Mouse (Mus musculus): ENCODE data around the gene Kctd11. TPM values are rescaled to one million over a fixed set of nuclear protein-coding genes. Genes with fewer than 3 reads are reported as not detected.

The Kctd11 gene
- polyA plus RNA-seq, 2 experiments = 5.1 to 6.5 TPM

- WGBS = 50% methylated on average over 15 of the region's 15 CpGs
- Histone ChIP-seq H3K4me2 (replicated peaks; ENCODE audit: low read depth, low read length, severe bottlenecking) (peak overlapping the region; percentile 79), H3K27ac (replicated peaks; ENCODE audit: low read depth, low read length) (no peak overlapping the region), H3K36me3 (ENCODE audit: control insufficient read depth, insufficient read depth, low read length) (no peaks in the 10 kb centered on the region), H3K27me3 (ENCODE audit: control insufficient read depth, insufficient read depth, low read length) (no peaks in the 10 kb centered on the region), H3K9me3 (ENCODE audit: control insufficient read depth, low read length) (no peaks in the 10 kb centered on the region), H3K4me3 (replicated peaks; ENCODE audit: low read length) (peak overlapping the region; percentile 46), H3K4me1 (ENCODE audit: control insufficient read depth, insufficient read depth, low read length) (peaks cover 26% of the 10 kb centered on the region), H3K9ac (ENCODE audit: low read depth, low read length, severe bottlenecking) (0 out of 2 replicates have a peak overlapping the region, but pooled peaks have one; percentile 67)
- no peak for ATAC-seq (ENCODE audit: low FRiP score, low read depth)
- DNase-seq (ENCODE audit: low spot score) = no peak
- TF ChIP-seq POLR2A (IDR thresholded peaks at IDR 0.05; ENCODE audit: borderline replicate concordance, extremely low read depth, insufficient read depth, insufficient read length) = no peak
Measured at GRCm38 (mm10) chr11:69879711-69880110, 1.5 kb downstream of the Kctd11 start.

GRCm38 (mm10) chr11:69878952-69879351 is 2.3 kb downstream of the Kctd11 start:
- H3K9ac ChIP-seq (ENCODE audit: low read depth, low read length, severe bottlenecking) = no peak overlapping the region
- ATAC-seq (ENCODE audit: low FRiP score, low read depth) = no peak

GRCm38 (mm10) chr11:69878399-69878798 is 2.8 kb downstream of the Kctd11 start:
- H3K27me3 ChIP-seq (ENCODE audit: control insufficient read depth, insufficient read depth, low read length) = no peaks in the 10 kb centered on the region

More at GRCm38 (mm10) chr11:69878952-69879351, 2.3 kb downstream of the Kctd11 start:
- Histone ChIP-seq H3K4me3 (replicated peaks; ENCODE audit: low read length) (peak overlapping the region; percentile 46; the same call in 1 of the 2 replicates), H3K9me3 (ENCODE audit: control insufficient read depth, low read length) (no peaks in the 10 kb centered on the region), H3K27ac (replicated peaks; ENCODE audit: low read depth, low read length) (no peak overlapping the region), H3K4me1 (ENCODE audit: control insufficient read depth, insufficient read depth, low read length) (peaks cover 26% of the 10 kb centered on the region), H3K36me3 (ENCODE audit: control insufficient read depth, insufficient read depth, low read length) (no peaks in the 10 kb centered on the region), H3K4me2 (replicated peaks; ENCODE audit: low read depth, low read length, severe bottlenecking) (peak overlapping the region; percentile 79; the same call in 1 of the 2 replicates), H3K27me3 (ENCODE audit: control insufficient read depth, insufficient read depth, low read length) (no peaks in the 10 kb centered on the region)
- 92% methylated on average over 6 of the region's 6 CpGs for WGBS
- no peak for TF ChIP-seq POLR2A (IDR thresholded peaks at IDR 0.05; ENCODE audit: borderline replicate concordance, extremely low read depth, insufficient read depth, insufficient read length)
- DNase-seq (ENCODE audit: low spot score) = no peak

GRCm38 (mm10) chr11:69877878-69878277 is 3.3 kb downstream of the Kctd11 start, which contains the start of gene Tmem95:
Gene Tmem95 (minus strand): TSS chr11:69878018.
- H3K4me1 ChIP-seq (ENCODE audit: control insufficient read depth, insufficient read depth, low read length) = peaks cover 26% of the 10 kb centered on the region
- peak within 1 kb of the TSS; percentile 19 for H3K4me3 ChIP-seq (replicated peaks; ENCODE audit: low read length)
- H3K9me3 ChIP-seq (ENCODE audit: control insufficient read depth, low read length) = no peaks in the 10 kb centered on the region
- H3K27me3 ChIP-seq (ENCODE audit: control insufficient read depth, insufficient read depth, low read length) = no peaks in the 10 kb centered on the region
- DNase-seq (ENCODE audit: low spot score) (no peak), ATAC-seq (ENCODE audit: low FRiP score, low read depth) (no peak)
- no peak for TF ChIP-seq POLR2A (IDR thresholded peaks at IDR 0.05; ENCODE audit: borderline replicate concordance, extremely low read depth, insufficient read depth, insufficient read length)
- H3K36me3 ChIP-seq (ENCODE audit: control insufficient read depth, insufficient read depth, low read length) = no peaks in the 10 kb centered on the region
- H3K27ac ChIP-seq (replicated peaks; ENCODE audit: low read depth, low read length) = no peak within 1 kb of the TSS
- peak within 1 kb of the TSS; percentile 34 for H3K9ac ChIP-seq (ENCODE audit: low read depth, low read length, severe bottlenecking)
- WGBS = 90% methylated on average over 11 of the region's 11 CpGs
- H3K4me2 ChIP-seq (replicated peaks; ENCODE audit: low read depth, low read length, severe bottlenecking) = peak within 1 kb of the TSS; percentile 27; the same call in 1 of the 2 replicates

More at GRCm38 (mm10) chr11:69878399-69878798, 2.8 kb downstream of the Kctd11 start:
- no peaks in the 10 kb centered on the region for H3K9me3 ChIP-seq (ENCODE audit: control insufficient read depth, low read length)
- no peaks in the 10 kb centered on the region for H3K36me3 ChIP-seq (ENCODE audit: control insufficient read depth, insufficient read depth, low read length)
- H3K27ac ChIP-seq (replicated peaks; ENCODE audit: low read depth, low read length) = no peak overlapping the region
- ATAC-seq (ENCODE audit: low FRiP score, low read depth) (no peak), DNase-seq (ENCODE audit: low spot score) (no peak)
- no peak overlapping the region for H3K4me3 ChIP-seq (replicated peaks; ENCODE audit: low read length)
- no peak for TF ChIP-seq POLR2A (IDR thresholded peaks at IDR 0.05; ENCODE audit: borderline replicate concordance, extremely low read depth, insufficient read depth, insufficient read length)
- WGBS = 82% methylated on average over 3 of the region's 3 CpGs
- 0 out of 2 replicates have a peak overlapping the region, but pooled peaks have one; percentile 5 for H3K4me2 ChIP-seq (replicated peaks; ENCODE audit: low read depth, low read length, severe bottlenecking)
- peaks cover 26% of the 10 kb centered on the region for H3K4me1 ChIP-seq (ENCODE audit: control insufficient read depth, insufficient read depth, low read length)
- no peak overlapping the region for H3K9ac ChIP-seq (ENCODE audit: low read depth, low read length, severe bottlenecking)

GRCm38 (mm10) chr11:69876867-69877266 is 4.3 kb downstream of the Kctd11 start:
- Histone ChIP-seq H3K4me1 (ENCODE audit: control insufficient read depth, insufficient read depth, low read length) (peaks cover 26% of the 10 kb centered on the region), H3K4me2 (replicated peaks; ENCODE audit: low read depth, low read length, severe bottlenecking) (peak overlapping the region; percentile 27; the same call in 1 of the 2 replicates), H3K9ac (ENCODE audit: low read depth, low read length, severe bottlenecking) (peak overlapping the region; percentile 34), H3K9me3 (ENCODE audit: control insufficient read depth, low read length) (no peaks in the 10 kb centered on the region), H3K27me3 (ENCODE audit: control insufficient read depth, insufficient read depth, low read length) (no peaks in the 10 kb centered on the region), H3K27ac (replicated peaks; ENCODE audit: low read depth, low read length) (0 out of 2 replicates have a peak overlapping the region, but pooled peaks have one; percentile 38), H3K4me3 (replicated peaks; ENCODE audit: low read length) (peak overlapping the region; percentile 19), H3K36me3 (ENCODE audit: control insufficient read depth, insufficient read depth, low read length) (no peaks in the 10 kb centered on the region)
- no peak for TF ChIP-seq POLR2A (IDR thresholded peaks at IDR 0.05; ENCODE audit: borderline replicate concordance, extremely low read depth, insufficient read depth, insufficient read length)
- DNase-seq (ENCODE audit: low spot score) = peak; percentile 81
- no peak for ATAC-seq (ENCODE audit: low FRiP score, low read depth)
- WGBS = 1% methylated on average over 11 of the region's 12 CpGs
